Mouse (Mus musculus): Measurements from ENCODE around the gene Serinc4.
"Not testable (repeated sequence)": the region's sequence is repeated elsewhere in the genome, so short reads cannot be mapped to it uniquely, and the experiment has no call there.

Gene Serinc4

DNA sequence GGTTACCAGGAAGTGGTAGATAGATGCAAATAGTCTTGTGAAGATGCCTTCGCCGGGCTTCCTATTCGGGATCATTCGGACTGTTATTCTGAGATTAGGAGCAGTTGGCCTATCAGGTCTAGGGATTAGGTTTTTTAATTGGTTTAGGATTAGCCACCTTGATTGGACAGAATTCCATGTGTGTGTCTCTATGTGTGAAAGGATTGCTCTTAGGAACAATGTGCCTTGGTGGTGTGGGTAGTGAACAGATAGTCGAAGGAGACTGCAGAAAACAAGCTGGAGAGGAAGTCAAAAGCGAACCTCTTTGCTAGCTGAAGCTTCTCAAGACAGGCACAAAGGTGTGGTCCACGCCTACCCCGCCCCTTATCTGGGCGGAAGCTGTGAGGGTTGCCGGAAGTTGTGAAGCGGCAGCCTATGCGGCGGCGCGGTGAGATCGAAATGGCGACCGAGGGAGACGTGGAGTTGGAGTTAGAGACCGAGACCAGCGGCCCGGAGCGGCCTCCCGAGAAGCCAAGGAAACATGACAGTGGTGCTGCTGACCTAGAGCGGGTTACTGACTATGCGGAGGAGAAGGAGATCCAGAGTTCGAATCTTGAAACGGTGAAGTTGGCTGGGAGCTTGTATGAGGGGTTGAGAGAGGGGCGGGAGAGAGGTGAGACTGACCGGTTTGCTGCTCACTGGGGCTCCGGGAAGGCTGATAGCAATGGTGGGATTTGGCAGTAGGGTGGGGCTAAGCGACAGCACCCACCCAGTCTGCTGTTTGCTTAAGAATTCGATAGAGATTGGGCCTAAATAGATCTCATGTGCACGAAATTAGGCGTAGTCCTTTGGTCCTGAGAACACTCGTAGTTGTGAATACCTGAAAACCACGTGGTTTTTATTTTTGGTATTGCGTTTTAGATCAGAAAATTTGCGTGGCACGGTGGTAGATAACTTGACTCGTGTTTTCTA, at the start of gene Serinc4:
Gene Serinc4, minus strand, starts transcription at position 90 of the 951 bp plus-strand sequence.
- peak; percentile 90 for DNase-seq

DNA sequence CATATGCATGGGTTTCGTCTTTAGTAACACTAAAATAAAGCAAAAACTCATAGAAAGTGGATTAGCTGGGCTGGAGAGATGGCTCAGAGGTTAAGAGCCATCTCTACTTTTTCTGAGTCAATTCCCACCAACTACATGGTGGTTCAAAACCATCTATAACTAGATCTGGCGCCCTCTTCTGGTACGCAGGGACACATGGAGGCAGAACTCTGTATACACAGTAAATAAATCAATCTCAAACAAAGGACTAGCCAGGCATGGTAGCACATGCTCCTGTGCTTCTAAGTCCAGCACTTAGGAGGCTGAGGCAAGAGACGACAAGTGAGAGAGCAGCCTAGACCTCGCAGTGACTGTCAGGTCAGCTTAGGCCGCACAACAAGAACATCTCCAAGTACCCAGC, 45.0 kb upstream of the Serinc4 start:
- DNase-seq: not testable (repeated sequence)

GRCm38 (mm10) chr2:121484403-121484802, 27.8 kb upstream of the Serinc4 start:
- DNase-seq: not testable (repeated sequence)

GRCm38 (mm10) chr2:121483576-121483975, 27.0 kb upstream of the Serinc4 start:
- no peak for DNase-seq

- DNase-seq: not testable (repeated sequence)
These were observed 24.3 kb upstream of the Serinc4 start for GRCm38 (mm10) chr2:121480916-121481315.

- peak; percentile 29 for DNase-seq
These were observed 23.9 kb upstream of the Serinc4 start for GRCm38 (mm10) chr2:121480498-121480897.

GRCm38 (mm10) chr2:121477491-121478266, 21.1 kb upstream of the Serinc4 start:
- no peak for DNase-seq

- not testable (repeated sequence) for DNase-seq
These were observed 18.7 kb upstream of the Serinc4 start for GRCm38 (mm10) chr2:121475306-121475705.

DNA sequence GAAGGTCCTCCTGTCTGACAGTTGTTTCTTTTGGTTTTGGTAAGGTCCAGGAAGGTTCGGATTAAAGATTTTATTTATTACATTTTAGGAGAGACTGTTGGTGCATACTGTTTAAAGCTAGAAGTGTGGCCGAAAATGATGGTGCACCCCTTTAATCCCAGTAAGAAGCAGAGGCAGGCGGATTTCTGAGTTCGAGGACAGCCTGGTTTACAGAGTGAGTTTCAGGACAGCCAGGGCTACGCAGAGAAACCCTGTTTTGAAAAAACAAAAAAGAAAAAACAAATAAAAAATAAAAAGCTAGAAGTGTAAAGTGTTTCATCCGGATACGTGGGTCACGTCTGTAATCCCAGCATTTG, 17.6 kb upstream of the Serinc4 start:
- no peak for DNase-seq

GRCm38 (mm10) chr2:121473301-121474179, 17.0 kb upstream of the Serinc4 start, which contains the start of gene Mfap1b:
Gene Mfap1b, minus strand, starts transcription at chr2:121474067.
- peak; percentile 85 for DNase-seq

DNA sequence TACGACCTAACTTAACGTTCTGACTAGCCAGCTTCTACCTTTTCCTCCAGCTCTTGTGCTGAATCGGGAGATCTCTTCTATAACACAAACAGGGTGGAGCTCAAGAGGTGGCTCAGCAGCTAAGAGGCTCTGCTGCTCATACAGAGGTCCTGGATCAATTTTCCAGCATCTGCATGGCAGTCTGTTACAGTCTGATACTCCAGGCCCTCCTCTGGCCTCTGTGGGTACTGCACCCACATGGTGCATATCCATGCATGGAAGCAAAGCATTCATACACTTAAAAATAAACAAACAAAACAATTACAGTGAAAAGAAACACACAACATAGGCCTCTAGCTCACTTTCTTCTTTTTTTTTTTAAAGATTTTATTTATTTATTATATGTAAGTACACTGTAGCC, 16.2 kb upstream of the Serinc4 start:
- not testable (repeated sequence) for DNase-seq

- DNase-seq: not testable (repeated sequence)
These were observed 12.4 kb upstream of the Serinc4 start for GRCm38 (mm10) chr2:121468982-121469381.

DNA sequence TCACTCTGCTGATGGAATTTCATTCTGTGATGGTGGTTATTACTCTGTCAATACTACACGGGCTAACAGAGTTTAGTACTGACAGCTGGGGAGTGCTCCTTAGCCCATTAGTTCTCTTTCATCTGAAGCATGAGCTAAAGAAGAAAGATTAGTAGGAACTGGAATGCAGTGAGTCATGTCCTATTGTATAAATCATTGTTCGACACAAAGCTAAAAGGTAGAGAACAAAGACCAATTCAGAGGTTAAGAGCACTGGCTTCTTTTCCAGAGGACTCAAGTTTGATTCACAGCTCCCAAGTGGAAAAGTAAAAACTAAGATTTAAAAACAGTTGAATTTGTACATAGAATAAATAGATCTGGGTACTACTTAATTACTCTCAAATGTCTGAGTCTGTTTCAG, 3.5 kb upstream of the Serinc4 start:
- no peak for DNase-seq

DNA sequence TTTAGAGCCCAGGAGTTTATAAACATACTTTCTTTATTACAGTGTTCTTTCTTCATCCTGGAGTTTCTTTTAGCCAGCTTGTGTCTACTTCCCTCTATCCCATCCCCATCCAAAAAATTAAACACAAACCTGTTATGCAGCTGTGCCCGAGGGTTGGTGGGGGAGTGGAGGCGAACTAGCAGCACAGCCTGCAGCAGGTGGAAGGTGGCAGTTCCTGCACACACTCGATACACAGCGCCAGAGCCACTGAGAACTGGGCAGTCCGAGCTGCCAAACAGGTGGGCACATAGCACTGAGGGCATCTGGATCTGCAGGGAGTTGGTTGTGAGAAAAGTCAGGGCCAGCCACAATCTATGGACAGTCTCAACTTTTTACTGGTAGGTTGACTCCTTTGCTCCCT, 1.0 kb downstream of the Serinc4 start:
- DNase-seq: no peak

GRCm38 (mm10) chr2:121453917-121454316, 2.7 kb downstream of the Serinc4 start:
- no peak for DNase-seq

GRCm38 (mm10) chr2:121452990-121453389, 3.6 kb downstream of the Serinc4 start, which contains the start of gene Hypk:
Gene Hypk, plus strand, starts transcription at chr2:121453290.
- no peak for DNase-seq

- peak; percentile 25 for DNase-seq
These were observed 4.2 kb downstream of the Serinc4 start for GRCm38 (mm10) chr2:121452361-121452760.

GRCm38 (mm10) chr2:121450093-121450492, 6.5 kb downstream of the Serinc4 start:
- DNase-seq: peak; percentile 46

GRCm38 (mm10) chr2:121449545-121450011, 7.0 kb downstream of the Serinc4 start:
- DNase-seq: no peak

DNA sequence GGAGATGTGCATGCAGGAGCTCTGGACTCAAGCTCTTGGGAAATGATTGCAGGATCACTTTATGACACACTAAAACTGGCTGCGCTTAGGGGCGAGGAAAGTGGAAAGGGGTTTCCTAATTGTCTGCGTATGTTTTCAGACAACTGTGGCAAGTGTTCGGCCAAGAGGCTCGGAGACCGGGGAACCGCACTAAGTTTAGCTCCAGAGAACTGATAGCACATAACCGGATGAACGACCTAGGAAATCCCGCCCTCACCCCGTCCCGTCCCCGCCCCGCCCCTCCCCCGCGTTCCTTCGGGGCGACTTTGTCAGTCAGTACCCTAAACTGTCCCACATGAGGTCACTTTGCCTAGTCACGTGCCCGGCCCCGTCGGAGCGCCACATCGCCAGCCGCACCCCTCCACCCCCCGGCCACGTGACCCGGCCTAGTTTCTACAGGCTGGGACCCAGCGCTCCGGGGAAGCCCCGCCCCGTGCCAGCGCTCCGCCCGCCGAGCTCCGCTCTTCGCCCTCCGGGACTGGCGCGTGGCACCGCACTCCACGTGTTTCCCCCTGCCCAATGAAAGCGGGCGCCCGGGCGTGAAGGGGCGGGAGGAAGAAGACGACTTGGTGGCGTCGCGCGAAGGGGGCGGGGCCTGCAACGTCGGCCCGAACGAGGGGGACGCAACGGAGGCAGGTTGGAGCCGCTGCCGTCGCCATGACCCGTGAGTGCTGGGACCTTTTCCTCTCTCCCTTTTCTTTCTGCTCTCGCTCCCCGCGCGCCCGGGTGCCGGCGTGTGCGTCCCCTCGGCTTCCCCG, 7.6 kb downstream of the Serinc4 start, which contains the start of gene Serf2:
Gene Serf2, plus strand, starts transcription at position 457 of the 797 bp plus-strand sequence.
- peak; percentile 100 for DNase-seq

- DNase-seq: peak; percentile 76
These were observed 8.4 kb downstream of the Serinc4 start for GRCm38 (mm10) chr2:121448136-121448535.
